Mouse (Mus musculus) telencephalon, adult 2 months (tissue): ENCODE measurements at regions not wholly inside any gene's neighbourhood (a gene's known extent, or its start where the extent isn't known, plus 50 kb on each side); places are given as distances from the start of the nearest gene placed in this dataset.
A peak's percentile ranks its signal among the peaks of the same experiment; 100 is the strongest.

Source experiments
- DNase-seq: peaks from one replicate; pipeline ENCODE4 v3.0.0-alpha.2; 2011; ENCODE audit warnings: low read depth, low spot score

GRCm38 (mm10) chr11:26285682-26286081 is 75.1 kb upstream of the 5730522E02Rik start:
- DNase-seq = no peak

GRCm38 (mm10) chr11:26299268-26299667 is 86.7 kb upstream of the Fancl start:
- peak; percentile 17 for DNase-seq

- DNase-seq = no peak
Measured at GRCm38 (mm10) chr11:26307564-26307963, 78.4 kb upstream of the Fancl start.

- DNase-seq = no peak
Measured at GRCm38 (mm10) chr11:26331238-26331637, 54.7 kb upstream of the Fancl start.
